Mouse (Mus musculus) liver, postnatal 0 days (tissue): Measurements from ENCODE around the gene Zfp541. TPM values are rescaled to one million over a fixed set of nuclear protein-coding genes. Genes with fewer than 3 reads are reported as not detected.
A peak's percentile ranks its signal among the peaks of the same experiment; 100 is the strongest.

Experiments used
- ATAC-seq: fragments of 200-750 bp; cut with Nextera tagmentation; 2 replicates; pipeline ENCODE4 v1.8.0; 2017; ENCODE audit warnings: mild to moderate bottlenecking, moderate library complexity
- DNase-seq: peaks from one replicate; pipeline ENCODE4 v3.0.0-alpha.2; 2016
- H3K27ac ChIP-seq: fragments of 300-500 bp; sonication (generic); 2 replicates; pipeline ENCODE4 v1.5.1; 2014; ENCODE audit warnings: antibody characterized with exemption, moderate library complexity, mild to moderate bottlenecking, low read depth
- H3K27me3 ChIP-seq: fragments of 300-500 bp; sonication (generic); 2 replicates; pipeline ENCODE4 v1.6.1; 2014; ENCODE audit warnings: low read length, control low read depth, mixed read lengths; ENCODE audit not compliant: insufficient read depth
- H3K36me3 ChIP-seq: fragments of 300-500 bp; sonication (generic); replicated peaks from 2 replicates; pipeline ENCODE4 v1.6.1; 2014; ENCODE audit warnings: mild to moderate bottlenecking, control low read depth, low read length, moderate library complexity, mixed read lengths; ENCODE audit not compliant: insufficient read depth
- H3K4me1 ChIP-seq: fragments of 300-500 bp; sonication (generic); 2 replicates; pipeline ENCODE4 v1.6.1; 2014; ENCODE audit warnings: antibody characterized with exemption, mild to moderate bottlenecking, control low read depth; ENCODE audit not compliant: insufficient read depth
- H3K4me2 ChIP-seq: fragments of 300-500 bp; sonication (generic); 2 replicates; pipeline ENCODE4 v1.6.1; 2014; ENCODE audit warnings: low read depth, mild to moderate bottlenecking, low read length, moderate library complexity, mixed read lengths
- H3K4me3 ChIP-seq: fragments of 300-500 bp; sonication (generic); 2 replicates; pipeline ENCODE4 v1.5.1; 2014; ENCODE audit warnings: low read depth, low read length
- H3K9ac ChIP-seq: fragments of 300-500 bp; sonication (generic); replicated peaks from 2 replicates; pipeline ENCODE4 v1.6.1; 2014; ENCODE audit warnings: mild to moderate bottlenecking, moderate library complexity
- H3K9me3 ChIP-seq: fragments of 300-500 bp; sonication (generic); 2 replicates; pipeline ENCODE4 v1.6.1; 2016; ENCODE audit warnings: mild to moderate bottlenecking, control low read depth, low read length, mixed read lengths
- CTCF ChIP-seq: sonication (generic); IDR thresholded peaks from 2 replicates; pipeline ENCODE4 v1.5.1; 2016; ENCODE audit warnings: antibody characterized with exemption, low read depth
- EP300 ChIP-seq: IDR thresholded peaks from 2 replicates; pipeline ENCODE4 v1.6.1; 2016; ENCODE audit warnings: antibody characterized with exemption, low read depth, mild to moderate bottlenecking
- WGBS: fragments of 180-500 bp; shearing (Covaris S2); extraction: QIAGEN DNeasy Blood & Tissue Kit; methylation state at CpG from one replicate; pipeline ENCODE4 v1.1.7; 2014; ENCODE audit not compliant: insufficient replicate concordance; 5-methylcytosine and 5-hydroxymethylcytosine counted together
- polyA plus RNA-seq: library from polyadenylated mRNA; unstranded; fragments of >200 nt; fragmentation: Nextera tagmentation; extraction: Ambion mirVana; gene quantifications from 2 replicates; pipeline ENCODE4 v1.2.1, GENCODE M21; 2015

The Zfp541 gene
- polyA plus RNA-seq, 1 experiment from 2014 or later, result not detected

DNA sequence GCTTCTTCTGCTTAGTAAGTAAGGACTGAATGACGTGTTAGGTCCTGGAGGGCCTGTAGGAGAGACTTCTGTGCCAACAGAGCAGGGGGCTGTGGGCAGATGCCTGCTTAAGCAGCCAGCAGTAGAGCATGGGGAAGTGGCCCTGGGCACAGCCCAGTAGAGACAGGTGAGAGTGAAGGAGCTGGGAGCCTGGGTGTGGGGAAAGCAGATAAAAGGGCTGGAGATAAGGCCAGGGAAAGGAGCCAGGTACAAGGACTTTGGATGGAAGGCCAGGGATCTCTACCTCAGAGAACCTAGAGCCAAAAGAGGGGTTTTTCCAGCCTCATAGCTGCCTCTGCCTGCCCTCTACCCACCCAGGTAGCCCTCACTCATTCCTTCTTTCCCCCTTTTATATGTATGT is 28.6 kb upstream of the Zfp541 start:
- H3K9ac ChIP-seq, result no peak overlapping the region
- no peak overlapping the region for H3K27ac ChIP-seq
- no peak for DNase-seq
- WGBS, result 71% methylated on average over 1 of the region's 1 CpGs
- TF ChIP-seq EP300, result no peak
- TF ChIP-seq CTCF, result no peak
- H3K4me3 ChIP-seq, result no peak overlapping the region
- H3K9me3 ChIP-seq, result no peaks in the 10 kb centered on the region
- H3K27me3 ChIP-seq, result no peaks in the 10 kb centered on the region
- no peak overlapping the region for H3K4me2 ChIP-seq
- H3K4me1 ChIP-seq, result peaks cover 25% of the 10 kb centered on the region
- no peaks in the 10 kb centered on the region; the same call in 1 of the 2 replicates for H3K36me3 ChIP-seq
- no peak for ATAC-seq

DNA sequence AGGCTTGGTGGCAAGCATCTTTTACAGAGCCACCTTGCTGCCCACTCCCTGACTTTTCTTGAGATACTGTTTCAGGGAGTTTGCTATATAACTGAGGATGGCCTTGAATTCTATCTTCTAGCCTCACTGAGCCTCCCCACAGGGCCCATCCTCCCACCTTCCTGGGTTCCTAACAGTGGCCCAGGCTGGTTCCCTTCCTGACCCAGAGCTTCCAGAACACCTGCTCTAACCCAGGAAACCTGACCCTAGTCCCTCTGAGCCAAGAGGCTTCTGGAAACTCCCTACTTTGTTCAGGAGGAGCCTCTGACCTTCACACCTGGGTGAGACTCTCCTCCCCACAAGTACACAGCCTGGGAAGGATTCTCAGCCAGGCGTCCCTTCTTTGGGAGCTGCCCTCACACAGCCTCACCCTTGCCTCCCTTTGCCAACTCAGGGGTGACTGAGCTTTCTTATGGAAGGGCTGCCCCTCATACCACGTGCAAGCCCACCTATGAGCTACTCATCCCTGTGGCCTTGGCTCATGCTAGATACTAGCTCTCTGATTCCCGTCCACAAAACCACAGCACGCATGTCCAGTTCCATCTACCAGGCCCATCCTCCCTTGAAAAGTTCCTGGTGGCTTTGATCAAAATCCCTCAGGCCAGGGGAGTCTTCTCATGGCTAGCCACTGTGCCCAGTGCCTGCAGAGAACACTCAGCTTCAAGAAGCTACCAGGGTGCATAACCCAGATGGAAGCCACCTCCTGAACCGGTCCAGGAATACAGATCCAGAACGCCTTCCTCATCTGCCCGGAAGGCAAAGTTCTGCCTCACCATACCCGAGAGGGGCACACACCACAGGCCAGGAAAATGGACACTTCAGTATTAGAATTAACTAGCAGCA is 27.8 kb upstream of the Zfp541 start:
- WGBS, result 84% methylated on average over 8 of the region's 8 CpGs
- no peak for DNase-seq
- TF ChIP-seq CTCF (no peak), EP300 (no peak)
- ATAC-seq, result no peak
- peaks cover 24% of the 10 kb centered on the region for H3K4me1 ChIP-seq
- no peaks in the 10 kb centered on the region; the same call in 1 of the 2 replicates for H3K36me3 ChIP-seq
- H3K9me3 ChIP-seq, result no peaks in the 10 kb centered on the region
- H3K27ac ChIP-seq, result no peak overlapping the region
- H3K4me2 ChIP-seq, result no peak overlapping the region
- no peaks in the 10 kb centered on the region for H3K27me3 ChIP-seq
- H3K9ac ChIP-seq, result no peak overlapping the region
- H3K4me3 ChIP-seq, result no peak overlapping the region

DNA sequence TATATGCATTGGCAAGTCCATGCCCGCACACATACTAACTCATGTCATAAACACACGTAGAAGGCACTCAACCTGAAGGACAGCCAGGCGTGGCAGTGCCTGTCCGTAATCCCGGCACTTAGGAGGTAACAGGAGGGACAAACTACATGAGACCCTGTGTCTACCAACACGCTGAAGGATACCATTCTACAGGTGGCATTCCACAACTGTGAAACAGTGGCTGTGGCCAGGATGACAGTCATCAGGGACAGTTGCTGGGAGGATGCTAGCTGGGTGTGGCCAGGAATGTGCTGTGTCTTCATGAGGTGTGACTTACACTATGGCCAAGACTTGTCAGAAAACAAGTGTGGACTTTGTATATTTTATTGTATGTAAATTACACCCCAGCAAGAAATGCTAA is 24.6 kb upstream of the Zfp541 start:
- Histone ChIP-seq H3K4me1 (peaks cover 24% of the 10 kb centered on the region), H3K27ac (no peak overlapping the region), H3K36me3 (no peaks in the 10 kb centered on the region), H3K27me3 (no peaks in the 10 kb centered on the region), H3K4me2 (no peak overlapping the region), H3K4me3 (no peak overlapping the region), H3K9ac (no peak overlapping the region), H3K9me3 (no peaks in the 10 kb centered on the region)
- DNase-seq, result no peak
- no peak for ATAC-seq
- TF ChIP-seq EP300 (no peak), CTCF (no peak)
- WGBS, result 83% methylated on average over 6 of the region's 6 CpGs

DNA sequence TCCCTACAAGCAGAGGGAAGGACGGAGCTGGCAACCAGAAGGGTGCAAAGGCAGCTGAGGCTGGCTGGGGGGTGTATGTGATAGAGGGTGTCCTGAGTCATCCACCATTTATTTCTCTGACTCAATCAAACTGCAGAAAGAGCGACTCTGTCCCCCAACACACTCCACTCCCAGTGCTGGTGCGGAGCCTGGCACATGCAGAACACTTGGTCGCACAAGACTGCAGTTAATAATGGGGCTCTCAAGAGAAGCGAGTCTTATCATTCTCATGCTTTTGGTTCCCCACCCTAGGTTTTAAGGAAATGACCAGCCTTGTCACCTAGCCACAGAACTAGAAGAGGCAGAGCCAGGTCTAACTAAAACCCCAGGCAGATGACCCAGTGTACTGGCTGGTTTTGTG is 22.3 kb upstream of the Zfp541 start:
- no peak overlapping the region for H3K27ac ChIP-seq
- H3K9ac ChIP-seq, result no peak overlapping the region
- DNase-seq (no peak), ATAC-seq (no peak)
- H3K4me2 ChIP-seq, result no peak overlapping the region
- H3K4me3 ChIP-seq, result no peak overlapping the region
- TF ChIP-seq CTCF (no peak), EP300 (no peak)
- peaks cover 27% of the 10 kb centered on the region for H3K4me1 ChIP-seq
- WGBS, result 52% methylated on average over 5 of the region's 5 CpGs
- no peaks in the 10 kb centered on the region for H3K9me3 ChIP-seq
- H3K36me3 ChIP-seq, result no peaks in the 10 kb centered on the region
- H3K27me3 ChIP-seq, result no peaks in the 10 kb centered on the region

DNA sequence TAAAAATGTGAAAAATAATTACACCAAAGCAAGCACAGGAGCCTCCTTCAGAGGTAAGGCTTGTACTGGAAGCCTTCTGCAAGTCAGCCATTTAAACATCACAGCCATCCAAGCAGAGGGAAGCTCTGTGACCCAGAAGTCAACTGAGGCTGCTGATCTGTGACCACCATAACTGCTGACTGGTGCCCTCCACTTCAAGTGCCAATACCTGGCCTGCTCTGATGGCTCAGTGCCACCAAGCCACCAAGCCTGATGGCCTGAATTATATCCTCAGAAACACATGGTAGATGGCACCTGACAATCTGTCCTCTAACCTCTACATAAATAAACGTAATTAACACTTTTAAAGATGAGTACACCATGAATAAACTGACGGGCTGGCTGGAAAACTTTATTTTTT is 20.4 kb upstream of the Zfp541 start:
- ATAC-seq (no peak), DNase-seq (no peak)
- Histone ChIP-seq H3K27me3 (no peaks in the 10 kb centered on the region), H3K4me1 (peaks cover 44% of the 10 kb centered on the region), H3K9me3 (no peaks in the 10 kb centered on the region), H3K4me3 (no peak overlapping the region), H3K9ac (no peak overlapping the region), H3K36me3 (no peaks in the 10 kb centered on the region), H3K27ac (no peak overlapping the region), H3K4me2 (no peak overlapping the region)
- TF ChIP-seq CTCF (no peak), EP300 (no peak)
- 81% methylated on average over 2 of the region's 2 CpGs for WGBS

DNA sequence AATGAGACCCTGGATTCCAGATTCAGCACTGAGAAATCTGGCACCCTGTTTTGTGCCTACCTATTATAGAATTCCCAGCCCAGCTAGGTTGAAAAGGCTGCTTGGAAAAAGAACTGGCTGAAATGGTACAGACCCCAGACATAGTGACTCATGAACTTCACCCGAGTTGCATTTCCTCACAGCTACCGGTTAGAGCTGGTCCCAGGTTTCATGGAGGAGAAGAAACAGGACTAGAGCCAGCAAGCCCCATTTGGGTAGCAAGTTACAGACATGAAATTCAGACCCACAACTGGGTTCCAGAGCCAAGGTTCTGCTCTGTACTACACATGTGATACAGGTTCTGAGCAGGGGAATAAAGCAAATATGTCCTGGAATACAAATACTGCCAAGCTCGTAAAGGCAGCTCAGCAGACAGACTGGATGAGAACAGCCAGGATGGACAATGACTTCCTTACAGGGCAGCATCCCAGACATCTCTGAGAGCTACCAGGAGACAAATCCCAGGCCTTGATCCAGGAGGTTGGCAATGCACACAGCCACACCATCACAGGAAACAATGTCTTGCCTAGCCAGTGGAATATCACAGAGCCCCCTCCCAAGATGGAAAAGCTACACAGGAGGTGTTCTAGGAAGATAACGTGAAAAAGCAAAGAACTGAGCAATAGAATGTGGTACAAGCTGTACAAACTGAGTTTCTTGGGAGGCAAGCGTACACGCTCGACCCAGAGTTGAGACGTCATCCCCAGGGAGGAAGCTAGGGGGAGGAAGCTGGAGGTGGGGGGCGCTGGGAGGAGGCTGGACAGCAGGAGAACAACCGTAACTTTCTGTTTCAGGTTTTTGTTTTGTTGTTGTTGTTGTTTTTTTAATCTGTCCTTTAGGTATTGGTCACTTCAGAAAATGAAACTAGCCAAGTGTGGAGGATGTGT is 18.5 kb upstream of the Zfp541 start:
- ATAC-seq, result no peak
- 53% methylated on average over 10 of the region's 10 CpGs for WGBS

More for the DNA sequence above, 18.5 kb upstream of the Zfp541 start:
- peak overlapping the region; percentile 64 for H3K27ac ChIP-seq
- H3K4me2 ChIP-seq, result peak overlapping the region; percentile 58
- no peaks in the 10 kb centered on the region for H3K36me3 ChIP-seq
- peak overlapping the region; percentile 31; the same call in 1 of the 2 replicates for H3K9ac ChIP-seq
- no peaks in the 10 kb centered on the region for H3K27me3 ChIP-seq
- TF ChIP-seq EP300 (no peak), CTCF (peak; percentile 33)
- no peaks in the 10 kb centered on the region for H3K9me3 ChIP-seq
- H3K4me3 ChIP-seq, result 0 out of 2 replicates have a peak overlapping the region, but pooled peaks have one; percentile 5
- DNase-seq, result no peak
- peaks cover 44% of the 10 kb centered on the region for H3K4me1 ChIP-seq
